Mouse (Mus musculus) T-helper 1 cell (primary cell): ENCODE measurements at regions not wholly inside any gene's neighbourhood (a gene's known extent, or its start where the extent isn't known, plus 50 kb on each side); places are given as distances from the start of the nearest gene placed in this dataset.

Experiments used
- in situ Hi-C: fragments of 300-600 bp; cut with MboI, MseI; formaldehyde crosslinking; loops from one replicate; pipeline ENCODE4 v1.15.1; 2025; ENCODE audit warnings: high pct_unique_total_duplicates

- in situ Hi-C loops, result no loop called here
Measured at GRCm38 (mm10) chr14:33854181-33854580, 69.2 kb upstream of the Gdf10 start.

GRCm38 (mm10) chr14:33856992-33857391 is 66.4 kb upstream of the Gdf10 start:
- in situ Hi-C loops, result no loop called here

- in situ Hi-C loops, result no loop called here
Measured at GRCm38 (mm10) chr14:33864796-33865195, 58.6 kb upstream of the Gdf10 start.

GRCm38 (mm10) chr14:33865746-33866145 is 57.6 kb upstream of the Gdf10 start:
- in situ Hi-C loops, result no loop called here

GRCm38 (mm10) chr14:33867674-33868073 is 55.7 kb upstream of the Gdf10 start:
- in situ Hi-C loops, result no loop called here
